Mouse (Mus musculus) MEL (cell line): ENCODE measurements around the gene Prr3. TPM values are rescaled to one million over a fixed set of nuclear protein-coding genes. Genes with fewer than 3 reads are reported as not detected.

ENCODE experiments used
- DNase-seq: peaks from one replicate; pipeline ENCODE4 v3.0.0; 2011; ENCODE audit warnings: low read depth, low spot score
- H3K27ac ChIP-seq: 2 replicates; pipeline ENCODE4 v1.5.1; 2012; ENCODE audit warnings: low read depth, mild to moderate bottlenecking, control low read depth, low read length, moderate library complexity; ENCODE audit not compliant: control insufficient read depth
- H3K27me3 ChIP-seq, 2 experiments: fragments of 150-350 bp in 1 of 2; sonication (generic) in 1 of 2; 2 replicates each; pipeline ENCODE4 v1.6.1; 2012; ENCODE audit warnings: low read length in 2 of 2, mild to moderate bottlenecking in 2 of 2, improper control_type of control experiment in 1 of 2, moderate library complexity in 1 of 2; ENCODE audit not compliant: insufficient read depth in 2 of 2, control insufficient read depth in 1 of 2
- H3K36me3 ChIP-seq, 2 experiments: 2 replicates each; pipeline ENCODE4 v1.6.1; 2012 to 2014; ENCODE audit warnings: low read length in 2 of 2, improper control_type of control experiment in 1 of 2, inconsistent platforms in 1 of 2, mild to moderate bottlenecking in 1 of 2; ENCODE audit not compliant: insufficient read depth in 2 of 2, control insufficient read depth in 1 of 2
- H3K4me1 ChIP-seq, 2 experiments: fragments of 150-350 bp in 1 of 2; sonication (generic) in 1 of 2; 2 replicates each; pipeline ENCODE4 v1.6.1; 2012; ENCODE audit warnings: low read length in 2 of 2, improper control_type of control experiment in 1 of 2, mild to moderate bottlenecking in 1 of 2; ENCODE audit not compliant: insufficient read depth in 2 of 2, control insufficient read depth in 1 of 2
- H3K4me3 ChIP-seq, 2 experiments: fragments of 150-350 bp in 1 of 2; sonication (generic) in 1 of 2; 2 replicates each; pipeline ENCODE4 v1.5.1; 2012; ENCODE audit warnings: low read depth in 2 of 2, low read length in 2 of 2, mild to moderate bottlenecking in 2 of 2, moderate library complexity in 2 of 2, control low read depth in 1 of 2, improper control_type of control experiment in 1 of 2; ENCODE audit not compliant: control insufficient read depth in 1 of 2, insufficient read depth in 1 of 2
- H3K79me2 ChIP-seq: 2 replicates; pipeline ENCODE4 v1.6.1; 2012; ENCODE audit warnings: mild to moderate bottlenecking, low read length, moderate library complexity; ENCODE audit not compliant: control insufficient read depth, poor library complexity, insufficient read depth
- H3K9ac ChIP-seq: 2 replicates; pipeline ENCODE4 v1.6.1; 2012; ENCODE audit warnings: low read depth, mild to moderate bottlenecking, control low read depth, low read length, moderate library complexity; ENCODE audit not compliant: control insufficient read depth, poor library complexity, severe bottlenecking
- H3K9me3 ChIP-seq: fragments of 150-350 bp; sonication (generic); replicated peaks from 2 replicates; pipeline ENCODE4 v1.6.1; 2012; ENCODE audit warnings: mild to moderate bottlenecking, low read length, improper control_type of control experiment, moderate library complexity; ENCODE audit not compliant: insufficient read depth
- BHLHE40 ChIP-seq: IDR thresholded peaks from 2 replicates; pipeline ENCODE4 v1.6.1; 2012; ENCODE audit warnings: low read depth, mild to moderate bottlenecking, inconsistent platforms, low read length, improper control_type of control experiment, borderline replicate concordance
- CHD1 ChIP-seq: IDR thresholded peaks from 2 replicates; pipeline ENCODE4 v1.6.1; 2012; ENCODE audit warnings: low read depth, mild to moderate bottlenecking, inconsistent platforms, low read length, improper control_type of control experiment
- CHD2 ChIP-seq: IDR thresholded peaks from 2 replicates; pipeline ENCODE4 v1.6.1; 2011; ENCODE audit warnings: low read length, improper control_type of control experiment
- ELF1 ChIP-seq: IDR thresholded peaks from 2 replicates; pipeline ENCODE4 v1.6.1; 2014; ENCODE audit warnings: low read depth, mild to moderate bottlenecking, inconsistent platforms, low read length, improper control_type of control experiment, moderate library complexity
- ETS1 ChIP-seq: IDR thresholded peaks from 2 replicates; pipeline ENCODE4 v1.6.1; 2012; ENCODE audit warnings: low read depth, mild to moderate bottlenecking, inconsistent platforms, low read length, improper control_type of control experiment, moderate library complexity
- GABPA ChIP-seq: IDR thresholded peaks from 2 replicates; pipeline ENCODE4 v1.6.1; 2012; ENCODE audit warnings: low read depth, mild to moderate bottlenecking, inconsistent platforms, low read length, improper control_type of control experiment, moderate library complexity
- GATA1 ChIP-seq: IDR thresholded peaks from 2 replicates; pipeline ENCODE4 v1.6.1; 2011; ENCODE audit warnings: low read depth, low read length, improper control_type of control experiment
- HCFC1 ChIP-seq: IDR thresholded peaks from 2 replicates; pipeline ENCODE4 v1.6.1; 2012; ENCODE audit warnings: low read depth, mild to moderate bottlenecking, inconsistent platforms, low read length, improper control_type of control experiment, moderate library complexity
- JUND ChIP-seq: IDR thresholded peaks from 2 replicates; pipeline ENCODE4 v1.6.1; 2011; ENCODE audit warnings: low read depth, mild to moderate bottlenecking, improper control_type of control experiment, low read length
- MAFK ChIP-seq: IDR thresholded peaks from 2 replicates; pipeline ENCODE4 v1.6.1; 2011; ENCODE audit warnings: low read depth, mild to moderate bottlenecking, low read length, improper control_type of control experiment, borderline replicate concordance
- MAX ChIP-seq: IDR thresholded peaks from 2 replicates; pipeline ENCODE4 v1.6.1; 2011; ENCODE audit warnings: low read length, improper control_type of control experiment
- MEF2A ChIP-seq: IDR thresholded peaks from 2 replicates; pipeline ENCODE4 v1.6.1; 2014; ENCODE audit warnings: low read depth, mild to moderate bottlenecking, inconsistent platforms, low read length, improper control_type of control experiment; ENCODE audit not compliant: poor library complexity, insufficient replicate concordance, severe bottlenecking; ENCODE audit errors: extremely low read depth
- MYB ChIP-seq: IDR thresholded peaks from 2 replicates; pipeline ENCODE4 v1.6.1; 2011; ENCODE audit warnings: mild to moderate bottlenecking, low read depth, low read length, improper control_type of control experiment
- MYC ChIP-seq: IDR thresholded peaks from 2 replicates; pipeline ENCODE4 v1.6.1; 2011; ENCODE audit warnings: low read depth, mild to moderate bottlenecking, low read length, improper control_type of control experiment, moderate library complexity
- POLR2A ChIP-seq, 2 experiments: IDR thresholded peaks; 2 replicates each; pipeline ENCODE4 v1.6.1; 2011 to 2012; ENCODE audit warnings: low read length in 2 of 2, mild to moderate bottlenecking in 2 of 2, control low read depth in 1 of 2, improper control_type of control experiment in 1 of 2, low read depth in 1 of 2, moderate library complexity in 1 of 2; ENCODE audit not compliant: control insufficient read depth in 1 of 2, insufficient read depth in 1 of 2, poor library complexity in 1 of 2
- TAL1 ChIP-seq: IDR thresholded peaks from 2 replicates; pipeline ENCODE4 v1.6.1; 2012; ENCODE audit warnings: mild to moderate bottlenecking, inconsistent platforms, low read length, moderate library complexity, mixed read lengths
- TBP ChIP-seq: IDR thresholded peaks from 2 replicates; pipeline ENCODE4 v1.8.0; 2011; ENCODE audit warnings: low read depth, low read length, improper control_type of control experiment
- TCF12 ChIP-seq: IDR thresholded peaks from 2 replicates; pipeline ENCODE4 v1.6.1; 2014; ENCODE audit warnings: low read depth, mild to moderate bottlenecking, inconsistent platforms, low read length, improper control_type of control experiment, moderate library complexity
- UBTF ChIP-seq: IDR thresholded peaks from 2 replicates; pipeline ENCODE4 v1.6.1; 2012; ENCODE audit warnings: low read depth, mild to moderate bottlenecking, inconsistent platforms, low read length, improper control_type of control experiment, moderate library complexity, borderline replicate concordance; ENCODE audit not compliant: insufficient read depth
- USF1 ChIP-seq: IDR thresholded peaks from 2 replicates; pipeline ENCODE4 v1.6.1; 2014; ENCODE audit warnings: low read depth, mild to moderate bottlenecking, inconsistent platforms, low read length, improper control_type of control experiment, moderate library complexity
- USF2 ChIP-seq, 2 experiments: IDR thresholded peaks; 2 replicates each; pipeline ENCODE4 v1.6.1; 2011 to 2012; ENCODE audit warnings: improper control_type of control experiment in 2 of 2, low read length in 2 of 2, borderline replicate concordance in 1 of 2, inconsistent platforms in 1 of 2, low read depth in 1 of 2, mild to moderate bottlenecking in 1 of 2; ENCODE audit not compliant: insufficient read depth in 1 of 2
- ZNF384 ChIP-seq: IDR thresholded peaks from 2 replicates; pipeline ENCODE4 v1.6.1; 2012; ENCODE audit warnings: low read depth, mild to moderate bottlenecking, inconsistent platforms, low read length, improper control_type of control experiment
- polyA plus RNA-seq, 2 experiments: library from polyadenylated mRNA; stranded (reverse) in 1 of 2; unstranded in 1 of 2; fragments of >175 nt in 1 of 2; fragments of >200 nt in 1 of 2; gene quantifications; 2 replicates each; pipeline versions ENCODE4 v1.2.1 to v1.2.4; 2012; ENCODE audit warnings: low replicate concordance in 2 of 2, low read depth in 1 of 2; ENCODE audit not compliant: insufficient read length in 2 of 2, insufficient read depth in 1 of 2, missing spikeins in 1 of 2
- total RNA-seq: library from RNA; depleted of rRNA; stranded (reverse); fragments of 300-350 nt; gene quantifications from 2 replicates; pipeline ENCODE4 v1.2.3, GENCODE M21; 2012

Gene Prr3
- total and polyA plus RNA-seq, 3 experiments: 13.8 to 48.1 TPM; not detected in 1

- TF ChIP-seq MAFK: peak; percentile 50; the same call in 1 of the 2 replicates
These were observed 21.9 kb upstream of the Prr3 start (continued) for GRCm38 (mm10) chr17:36001966-36002365.

DNA sequence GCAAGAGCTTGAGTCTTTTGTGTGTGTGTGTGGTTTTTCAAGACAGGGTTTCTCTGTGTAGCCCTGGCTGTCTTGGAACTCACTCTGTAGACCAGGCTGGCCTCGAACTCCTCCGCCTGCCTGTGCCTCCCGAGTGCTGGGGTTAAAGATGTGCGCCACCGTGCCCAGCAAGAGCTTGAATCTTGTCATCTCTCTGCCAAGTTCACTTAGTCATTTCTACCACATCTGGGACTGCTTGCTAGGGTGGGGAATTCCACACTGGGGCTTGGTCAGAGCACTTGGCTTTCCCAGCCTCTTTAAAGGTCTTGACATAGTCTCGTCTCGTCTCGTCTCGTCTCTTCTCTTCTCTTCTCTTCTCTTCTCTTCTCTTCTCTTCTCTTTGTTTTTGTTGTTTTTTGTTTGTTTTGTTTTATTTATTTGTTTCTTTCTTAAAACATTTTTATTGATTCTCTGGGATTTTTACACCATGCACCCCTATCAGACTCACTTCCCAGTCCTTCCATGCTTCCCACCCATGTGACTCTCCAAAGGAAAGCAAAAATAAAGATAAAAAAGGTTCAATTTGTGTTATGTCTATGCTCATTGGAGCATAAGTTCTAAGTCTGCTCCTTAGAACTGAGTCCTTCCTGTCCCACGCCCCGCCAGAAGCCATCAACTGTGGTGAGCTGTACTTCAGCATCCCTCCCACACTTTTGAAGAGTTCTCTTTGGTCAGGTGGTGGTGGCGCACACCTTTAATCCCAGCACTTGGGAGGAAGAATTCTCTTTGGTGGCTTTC, 21.3 kb upstream of the Prr3 start:
- H3K4me3 ChIP-seq: no peak overlapping the region
- peaks cover 61% of the 10 kb centered on the region for H3K79me2 ChIP-seq
- H3K9me3 ChIP-seq: no peaks in the 10 kb centered on the region
- H3K4me1 ChIP-seq: peaks cover 33 to 52% of the 10 kb centered on the region in 2 experiments
- DNase-seq: peak; percentile 87
- peak overlapping the region; percentile 98 for H3K27ac ChIP-seq
- H3K27me3 ChIP-seq: no peaks in the 10 kb centered on the region
- TF ChIP-seq JUND: no peak
- no peak for TF ChIP-seq CHD2
- no peak for TF ChIP-seq TAL1
- TF ChIP-seq ETS1: no peak; the same call in 1 of the 2 replicates
- no peak for TF ChIP-seq USF2 (IDR thresholded peaks at IDR 0.05; ENCODE audit: borderline replicate concordance in 1 of 2, insufficient read depth in 1 of 2, low read depth in 1 of 2, low read length in 2 of 2)
- peak; percentile 60 for TF ChIP-seq MAX
- TF ChIP-seq UBTF: no peak
- TF ChIP-seq MEF2A: no peak
- TF ChIP-seq HCFC1: no peak
- TF ChIP-seq POLR2A (IDR thresholded peaks at IDR 0.05; ENCODE audit: control insufficient read depth in 1 of 2, insufficient read depth in 1 of 2, low read depth in 1 of 2, low read length in 2 of 2, poor library complexity in 1 of 2): no peak
- no peak for TF ChIP-seq GATA1
- TF ChIP-seq ZNF384: no peak
- peak; percentile 10; the same call in 1 of the 2 replicates for TF ChIP-seq MYC
- no peak for TF ChIP-seq TBP
- no peak for TF ChIP-seq ELF1
- no peak for TF ChIP-seq BHLHE40
- no peak for TF ChIP-seq GABPA
- no peak for TF ChIP-seq CHD1
- no peak for TF ChIP-seq TCF12
- TF ChIP-seq MYB: no peak
- TF ChIP-seq USF1: peak; percentile 56; the same call in 1 of the 2 replicates
- peak overlapping the region; percentile 49 for H3K9ac ChIP-seq
- H3K36me3 ChIP-seq: peaks cover 10 to 55% of the 10 kb centered on the region in 2 experiments
